Mouse (Mus musculus) forebrain, embryonic 16.5 days (tissue): ENCODE measurements at regions not wholly inside any gene's neighbourhood (a gene's known extent, or its start where the extent isn't known, plus 50 kb on each side); places are given as distances from the start of the nearest gene placed in this dataset.
A peak's percentile ranks its signal among the peaks of the same experiment; 100 is the strongest.

ENCODE experiments used
- ATAC-seq: fragments of 200-750 bp; cut with Nextera tagmentation; 2 replicates; pipeline ENCODE4 v1.8.0; 2017; ENCODE audit warnings: mild to moderate bottlenecking, moderate library complexity
- H3K27ac ChIP-seq: fragments of 300-500 bp; sonication (generic); 2 replicates; pipeline ENCODE4 v1.5.1; 2014; ENCODE audit warnings: low read length, control low read depth
- H3K27me3 ChIP-seq: fragments of 300-500 bp; sonication (generic); replicated peaks from 2 replicates; pipeline ENCODE4 v1.6.1; 2014; ENCODE audit warnings: low read length; ENCODE audit not compliant: control insufficient read depth, insufficient read depth
- H3K36me3 ChIP-seq: fragments of 300-500 bp; sonication (generic); 2 replicates; pipeline ENCODE4 v1.6.1; 2014; ENCODE audit not compliant: control insufficient read depth, insufficient read depth
- H3K4me1 ChIP-seq: fragments of 300-500 bp; sonication (generic); replicated peaks from 2 replicates; pipeline ENCODE4 v1.6.1; 2014; ENCODE audit warnings: low read length; ENCODE audit not compliant: control insufficient read depth, insufficient read depth
- H3K4me2 ChIP-seq: fragments of 300-500 bp; sonication (generic); 2 replicates; pipeline ENCODE4 v1.6.1; 2014; ENCODE audit warnings: mild to moderate bottlenecking, low read length, control low read depth
- H3K4me3 ChIP-seq: fragments of 300-500 bp; sonication (generic); replicated peaks from 2 replicates; pipeline ENCODE4 v1.5.1; 2014; ENCODE audit warnings: mild to moderate bottlenecking, low read length, control low read depth
- H3K9ac ChIP-seq: fragments of 300-500 bp; sonication (generic); replicated peaks from 2 replicates; pipeline ENCODE4 v1.6.1; 2014; ENCODE audit warnings: low read depth, low read length, control low read depth
- H3K9me3 ChIP-seq: fragments of 300-500 bp; sonication (generic); 2 replicates; pipeline ENCODE4 v1.6.1; 2016; ENCODE audit warnings: low read length; ENCODE audit not compliant: control insufficient read depth
- WGBS: fragments of 180-500 bp; shearing (Covaris S2); extraction: QIAGEN DNeasy Blood & Tissue Kit; methylation state at CpG from one replicate; pipeline ENCODE4 v1.1.7; 2014; 5-methylcytosine and 5-hydroxymethylcytosine counted together

GRCm38 (mm10) chr2:113959025-113959767, 54.2 kb downstream of the Gjd2 start:
- whole genome bisulfite sequencing = 52% methylated on average over 6 of the region's 6 CpGs

GRCm38 (mm10) chr2:113952480-113952879, 60.9 kb downstream of the Gjd2 start:
- ATAC-seq = no peak
- H3K9me3 ChIP-seq = no peaks in the 10 kb centered on the region
- H3K36me3 ChIP-seq = no peaks in the 10 kb centered on the region
- H3K9ac ChIP-seq = no peak overlapping the region
- H3K27me3 ChIP-seq = no peaks in the 10 kb centered on the region
- H3K27ac ChIP-seq = no peak overlapping the region
- H3K4me2 ChIP-seq = no peak overlapping the region
- no peak overlapping the region for H3K4me3 ChIP-seq
- no peaks in the 10 kb centered on the region for H3K4me1 ChIP-seq

More at GRCm38 (mm10) chr2:113959025-113959767, 54.2 kb downstream of the Gjd2 start:
- ATAC-seq = peak; percentile 45; the same call in 1 of the 2 replicates
- Histone ChIP-seq H3K9ac (no peak overlapping the region), H3K9me3 (no peaks in the 10 kb centered on the region), H3K4me2 (no peak overlapping the region), H3K4me3 (no peak overlapping the region), H3K36me3 (no peaks in the 10 kb centered on the region), H3K27ac (no peak overlapping the region), H3K27me3 (no peaks in the 10 kb centered on the region), H3K4me1 (0 out of 2 replicates have a peak, but pooled peaks cover 3% of the 10 kb centered on the region)

DNA sequence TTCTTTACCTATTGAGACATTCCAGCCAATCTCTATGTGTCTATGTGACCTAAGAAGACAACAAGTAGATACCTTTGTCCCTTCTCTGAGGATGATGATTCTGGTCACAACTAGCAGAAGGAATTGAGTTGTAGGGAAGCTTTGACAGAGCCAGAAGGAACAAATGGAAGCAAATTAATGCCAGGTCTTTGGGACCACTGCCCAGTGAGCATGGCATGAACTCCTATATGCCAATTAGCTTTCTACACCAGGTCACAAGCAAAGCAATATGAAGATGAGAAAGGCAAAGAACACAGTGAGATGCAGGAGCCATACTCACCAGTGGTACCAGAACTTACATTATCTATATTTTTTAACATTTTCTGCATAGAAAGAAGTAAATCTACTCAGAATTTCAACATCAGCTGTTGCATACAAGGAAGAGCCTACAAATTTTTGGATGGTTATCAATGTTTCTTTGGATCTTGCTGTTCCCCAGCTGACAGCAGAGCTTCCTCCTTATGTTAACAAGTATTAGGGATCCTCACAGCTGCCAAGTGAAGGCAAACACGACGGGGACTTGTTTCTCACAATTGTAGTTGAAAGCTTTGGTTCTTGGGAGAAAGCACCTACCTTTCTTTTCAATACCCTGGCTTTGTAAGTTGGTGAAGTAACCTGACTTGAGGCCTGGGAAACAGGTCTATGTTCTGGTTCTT, 64.0 kb downstream of the Gjd2 start:
- H3K27me3 ChIP-seq = no peaks in the 10 kb centered on the region
- no peaks in the 10 kb centered on the region for H3K4me1 ChIP-seq
- no peaks in the 10 kb centered on the region for H3K36me3 ChIP-seq
- peak; percentile 77 for ATAC-seq
- no peak overlapping the region for H3K27ac ChIP-seq
- no peak overlapping the region for H3K4me3 ChIP-seq
- WGBS = 47% methylated on average over 2 of the region's 2 CpGs
- H3K9me3 ChIP-seq = no peaks in the 10 kb centered on the region
- H3K9ac ChIP-seq = no peak overlapping the region
- no peak overlapping the region for H3K4me2 ChIP-seq

DNA sequence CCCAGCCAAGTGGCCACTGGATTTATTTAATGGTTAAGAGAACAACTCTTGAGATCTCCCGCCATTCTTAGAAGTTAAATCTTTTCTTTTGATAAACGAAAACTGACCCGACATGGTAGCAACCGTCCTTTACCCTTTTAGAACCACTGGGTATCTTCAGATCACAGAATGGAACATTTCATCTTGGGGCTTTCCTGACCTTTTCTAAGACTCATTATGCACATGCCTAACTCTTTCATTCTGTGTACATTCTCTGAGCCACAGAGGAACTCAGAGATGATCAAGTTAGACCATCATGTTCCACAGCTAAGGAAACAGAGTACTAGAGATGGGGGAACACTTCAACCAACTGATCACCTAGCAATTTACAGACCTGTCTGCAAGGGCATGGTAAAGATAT, 81.7 kb downstream of the Gjd2 start:
- H3K9me3 ChIP-seq = no peaks in the 10 kb centered on the region
- H3K4me2 ChIP-seq = no peak overlapping the region
- H3K36me3 ChIP-seq = no peaks in the 10 kb centered on the region
- 87% methylated on average over 4 of the region's 4 CpGs for WGBS
- no peak for ATAC-seq
- H3K4me3 ChIP-seq = no peak overlapping the region
- no peak overlapping the region for H3K27ac ChIP-seq
- no peaks in the 10 kb centered on the region for H3K27me3 ChIP-seq
- H3K4me1 ChIP-seq = no peaks in the 10 kb centered on the region
- no peak overlapping the region for H3K9ac ChIP-seq

DNA sequence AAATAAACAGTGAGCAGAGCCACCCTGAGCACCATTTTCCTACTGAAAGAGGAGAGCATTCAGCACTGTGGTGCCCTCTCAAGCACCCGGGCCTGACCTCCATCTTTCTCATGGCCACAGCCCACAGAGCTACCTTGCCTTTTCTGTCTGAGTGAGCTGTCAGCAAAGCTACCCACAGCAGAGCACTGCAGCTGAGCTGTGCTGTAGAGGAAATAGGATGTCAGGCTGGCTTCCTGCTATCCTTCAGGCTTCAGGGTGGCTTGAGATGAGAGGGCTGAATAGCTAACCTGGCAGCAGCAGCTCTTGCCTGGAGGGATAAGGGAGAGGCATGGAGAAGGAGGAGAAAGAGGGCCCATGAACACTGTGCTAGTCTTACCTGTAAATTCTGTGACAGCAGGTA, 82.5 kb downstream of the Gjd2 start:
- no peak overlapping the region for H3K27ac ChIP-seq
- 75% methylated on average over 1 of the region's 1 CpGs for WGBS
- no peak overlapping the region for H3K4me2 ChIP-seq
- no peaks in the 10 kb centered on the region for H3K36me3 ChIP-seq
- H3K9ac ChIP-seq = no peak overlapping the region
- no peaks in the 10 kb centered on the region for H3K4me1 ChIP-seq
- no peak for ATAC-seq
- no peaks in the 10 kb centered on the region for H3K27me3 ChIP-seq
- no peaks in the 10 kb centered on the region for H3K9me3 ChIP-seq
- H3K4me3 ChIP-seq = no peak overlapping the region

- Histone ChIP-seq H3K4me3 (no peak overlapping the region), H3K4me1 (no peaks in the 10 kb centered on the region), H3K27ac (no peak overlapping the region), H3K9ac (no peak overlapping the region), H3K27me3 (no peaks in the 10 kb centered on the region), H3K36me3 (no peaks in the 10 kb centered on the region), H3K9me3 (no peaks in the 10 kb centered on the region), H3K4me2 (no peak overlapping the region)
- no peak for ATAC-seq
- WGBS = 91% methylated on average over 1 of the region's 1 CpGs
Observed at GRCm38 (mm10) chr2:113929650-113930049, 81.2 kb upstream of the Arhgap11a start.

DNA sequence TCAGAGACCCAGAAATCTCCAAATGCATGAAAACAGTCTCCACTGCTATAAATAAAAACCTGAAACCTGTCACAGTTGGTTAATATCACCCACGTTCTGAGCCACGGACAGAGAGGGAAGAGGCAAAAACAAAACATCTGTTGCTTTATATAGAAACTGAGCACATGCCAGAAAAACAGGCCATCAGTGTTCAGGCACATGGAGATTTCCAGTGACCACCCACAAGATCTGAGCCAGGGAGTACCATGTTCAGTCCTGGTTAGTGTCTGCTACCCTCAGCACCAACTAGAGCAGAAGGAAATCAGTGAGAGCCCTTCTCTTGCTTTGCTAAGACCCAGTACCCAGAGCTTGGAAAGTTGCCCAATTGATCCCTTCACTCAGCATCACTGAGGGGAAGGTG, 75.7 kb upstream of the Arhgap11a start:
- Histone ChIP-seq H3K9ac (no peak overlapping the region), H3K4me3 (no peak overlapping the region), H3K36me3 (no peaks in the 10 kb centered on the region), H3K27ac (no peak overlapping the region), H3K9me3 (no peaks in the 10 kb centered on the region), H3K4me2 (no peak overlapping the region), H3K27me3 (no peaks in the 10 kb centered on the region), H3K4me1 (no peaks in the 10 kb centered on the region)
- ATAC-seq = no peak
- 63% methylated on average over 2 of the region's 2 CpGs for WGBS

- Histone ChIP-seq H3K9ac (no peak overlapping the region), H3K4me1 (no peaks in the 10 kb centered on the region), H3K4me2 (no peak overlapping the region), H3K36me3 (no peaks in the 10 kb centered on the region), H3K27me3 (no peaks in the 10 kb centered on the region), H3K9me3 (no peaks in the 10 kb centered on the region), H3K4me3 (no peak overlapping the region), H3K27ac (no peak overlapping the region)
- no peak for ATAC-seq
- WGBS = 93% methylated on average over 1 of the region's 2 CpGs
Observed at GRCm38 (mm10) chr2:113918913-113919312, 70.5 kb upstream of the Arhgap11a start.

DNA sequence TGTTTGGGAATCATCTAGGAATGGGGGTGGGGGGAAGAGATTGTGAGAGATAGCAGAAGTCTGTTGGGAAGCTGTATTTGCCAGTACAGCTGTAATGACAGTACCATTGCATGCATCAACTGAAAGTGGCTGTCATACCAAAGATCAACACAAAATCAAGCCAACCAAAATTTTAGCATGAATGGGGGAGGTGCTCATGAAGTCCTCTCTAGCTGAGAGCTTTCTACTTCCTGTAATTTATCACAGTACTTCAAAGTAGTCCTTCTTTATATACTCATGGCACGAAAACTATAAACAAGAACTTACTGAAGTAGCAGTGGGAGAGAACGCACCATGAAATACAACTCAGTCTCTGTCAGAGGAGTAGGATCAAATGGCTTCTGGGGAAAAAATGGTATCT, 65.8 kb upstream of the Arhgap11a start:
- Histone ChIP-seq H3K27me3 (no peaks in the 10 kb centered on the region), H3K9ac (no peak overlapping the region), H3K4me3 (no peak overlapping the region), H3K4me2 (no peak overlapping the region), H3K36me3 (no peaks in the 10 kb centered on the region), H3K9me3 (no peaks in the 10 kb centered on the region), H3K4me1 (no peaks in the 10 kb centered on the region), H3K27ac (no peak overlapping the region)
- ATAC-seq = no peak
- WGBS = 88% methylated on average over 2 of the region's 2 CpGs
